ENCODE assay signal across 9 mouse cellular contexts in the genomic region with DNA sequence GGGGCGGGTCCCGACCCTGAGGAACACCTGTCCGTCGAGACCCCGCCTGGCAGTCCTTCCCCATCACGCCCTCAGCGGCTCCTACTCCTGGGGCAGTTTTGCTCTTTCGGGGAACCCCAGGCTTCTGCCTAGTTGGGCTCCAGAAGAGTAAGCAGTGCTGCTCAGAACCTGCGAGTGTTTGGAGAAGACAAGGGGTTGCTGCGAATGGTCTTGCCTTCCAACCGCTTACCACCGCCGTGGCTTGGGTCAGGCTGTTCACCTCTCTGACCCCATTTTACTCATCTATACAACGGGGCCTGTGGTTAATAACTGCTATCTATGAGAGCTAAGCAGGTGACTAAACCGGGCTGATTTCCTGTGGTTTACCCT. TPM values are rescaled to one million over a fixed set of nuclear protein-coding genes. Genes with fewer than 3 reads are reported as not detected.
DNase-seq lines count a peak whose midpoint lies in the region; ATAC-seq lines count a peak whose summit lies in the region.
"Had no signal": no experiment of that assay in that cellular context is flagged by ENCODE, and none has a peak within 500 bp of the region (broad histone marks: within the 10 kb centered on the region; RNA-seq: fewer than 3 reads in every experiment).

No protein-coding gene starts in this region.

- H3K27me3 ChIP-seq in lung, embryonic 15.5 days: peaks cover 52% of the 10 kb centered on the region
- H3K27me3 ChIP-seq in forebrain, embryonic 15.5 days: peaks cover 34% of the 10 kb centered on the region
- peaks cover 36% of the 10 kb centered on the region for H3K27me3 ChIP-seq in limb, embryonic 15.5 days
- peaks cover 24% of the 10 kb centered on the region for H3K27me3 ChIP-seq in stomach, embryonic 16.5 days (ENCODE audit: control insufficient read depth, insufficient read depth, low read length)

- no peaks in the 10 kb centered on the region for H3K36me3 ChIP-seq in lung, embryonic 15.5 days
- no peaks in the 10 kb centered on the region for H3K36me3 ChIP-seq in forebrain, embryonic 15.5 days
- H3K36me3 ChIP-seq in limb, embryonic 15.5 days: no peaks in the 10 kb centered on the region
- no peaks in the 10 kb centered on the region for H3K36me3 ChIP-seq in stomach, embryonic 16.5 days (ENCODE audit: control insufficient read depth, insufficient read depth, low read length)

- peak overlapping the region; percentile 58 for H3K4me2 ChIP-seq in lung, embryonic 15.5 days
- H3K4me2 ChIP-seq in forebrain, embryonic 15.5 days (replicated peaks): peak overlapping the region; percentile 43
- H3K4me2 ChIP-seq in limb, embryonic 15.5 days: peak overlapping the region; percentile 67
- H3K4me2 ChIP-seq in stomach, embryonic 16.5 days (ENCODE audit: low read depth, low read length): peak overlapping the region; percentile 77

- H3K27ac ChIP-seq in lung, embryonic 15.5 days: no peak overlapping the region
- H3K27ac ChIP-seq in forebrain, embryonic 15.5 days (replicated peaks): no peak overlapping the region
- 0 out of 2 replicates have a peak overlapping the region, but pooled peaks have one; percentile 40 for H3K27ac ChIP-seq in limb, embryonic 15.5 days
- H3K27ac ChIP-seq in stomach, embryonic 16.5 days (ENCODE audit: low read length): no peak overlapping the region

- H3K4me1 ChIP-seq in lung, embryonic 15.5 days: peaks cover 22% of the 10 kb centered on the region
- peaks cover 17% of the 10 kb centered on the region for H3K4me1 ChIP-seq in forebrain, embryonic 15.5 days
- peaks cover 27% of the 10 kb centered on the region for H3K4me1 ChIP-seq in limb, embryonic 15.5 days
- H3K4me1 ChIP-seq in stomach, embryonic 16.5 days (ENCODE audit: control insufficient read depth, insufficient read depth, low read length): peaks cover 31% of the 10 kb centered on the region

- no peak overlapping the region for H3K9ac ChIP-seq in lung, embryonic 15.5 days
- H3K9ac ChIP-seq in forebrain, embryonic 15.5 days (replicated peaks): no peak overlapping the region
- no peak overlapping the region for H3K9ac ChIP-seq in limb, embryonic 15.5 days
- H3K9ac ChIP-seq in stomach, embryonic 16.5 days (ENCODE audit: low read length): peak overlapping the region; percentile 60

- ATAC-seq in lung, embryonic 15.5 days (ENCODE audit: borderline replicate concordance, extremely low read depth, low FRiP score, low TSS enrichment): no peak
- no peak for ATAC-seq in forebrain, embryonic 15.5 days (replicated peaks)
- ATAC-seq in limb, embryonic 15.5 days (ENCODE audit: insufficient number of reproducible peaks, low FRiP score, low TSS enrichment, low read depth): no peak
- ATAC-seq in stomach, embryonic 16.5 days (ENCODE audit: insufficient read depth, low FRiP score): no peak

- no peak for DNase-seq in lung, postnatal 4 days
- no peak for DNase-seq in cerebellum, adult 9-10 months
- no peak for DNase-seq in ovary, postnatal 10 days (ENCODE audit: low spot score)
- DNase-seq in spleen, adult 18-20 months: no peak
- DNase-seq: layer of hippocampus, postnatal 36 days had no signal

- WGBS in lung, embryonic 15.5 days: under 1% methylated on average over 15 of the region's 15 CpGs
- 2% methylated on average over 15 of the region's 15 CpGs for WGBS in forebrain, embryonic 15.5 days
- WGBS in limb, embryonic 15.5 days: 3% methylated on average over 15 of the region's 15 CpGs
- 3% methylated on average over 15 of the region's 15 CpGs for WGBS in stomach, embryonic 16.5 days

- no peaks in the 10 kb centered on the region for H3K9me3 ChIP-seq in lung, embryonic 15.5 days
- no peaks in the 10 kb centered on the region for H3K9me3 ChIP-seq in forebrain, embryonic 15.5 days
- H3K9me3 ChIP-seq in limb, embryonic 15.5 days: no peaks in the 10 kb centered on the region
- no peaks in the 10 kb centered on the region for H3K9me3 ChIP-seq in stomach, embryonic 16.5 days (replicated peaks; ENCODE audit: control insufficient read depth, low read length)

- H3K4me3 ChIP-seq in lung, embryonic 15.5 days: peak overlapping the region; percentile 29
- peak overlapping the region; percentile 29; the same call in 1 of the 2 replicates for H3K4me3 ChIP-seq in forebrain, embryonic 15.5 days
- H3K4me3 ChIP-seq in limb, embryonic 15.5 days: peak overlapping the region; percentile 40
- H3K4me3 ChIP-seq in stomach, embryonic 16.5 days (replicated peaks; ENCODE audit: low read length): peak overlapping the region; percentile 44

RNA-seq across cellular contexts. Expression of gene Pou2f3, which starts 4.2 kb away (rescaled TPM):
- 0.08 and 0.22 TPM in 2 replicates for polyA plus RNA-seq in lung, embryonic 15.5 days (2015; fragmentation: Nextera tagmentation; extraction: Ambion mirVana)
- not detected in 2 replicates for polyA plus RNA-seq in forebrain, embryonic 15.5 days (2015; fragmentation: Nextera tagmentation; extraction: Ambion mirVana)
- polyA plus RNA-seq in limb, embryonic 15.5 days (2015; fragmentation: Nextera tagmentation; extraction: Ambion mirVana): 10.2 and 11.8 TPM in 2 replicates
- polyA plus RNA-seq in stomach, embryonic 16.5 days (2015; fragmentation: Nextera tagmentation; extraction: Ambion mirVana): 0.97 and 0.98 TPM in 2 replicates

RNA-seq across cellular contexts. Expression of gene Oaf, which starts 33.7 kb away (rescaled TPM):
- 48.9 and 54.2 TPM in 2 replicates for polyA plus RNA-seq in lung, embryonic 15.5 days (2015; fragmentation: Nextera tagmentation; extraction: Ambion mirVana)
- 6.6 and 6.9 TPM in 2 replicates for polyA plus RNA-seq in forebrain, embryonic 15.5 days (2015; fragmentation: Nextera tagmentation; extraction: Ambion mirVana)
- 78.4 and 102 TPM in 2 replicates for polyA plus RNA-seq in limb, embryonic 15.5 days (2015; fragmentation: Nextera tagmentation; extraction: Ambion mirVana)
- 31.4 and 36.2 TPM in 2 replicates for polyA plus RNA-seq in stomach, embryonic 16.5 days (2015; fragmentation: Nextera tagmentation; extraction: Ambion mirVana)
